Mouse (Mus musculus) spleen, postnatal 14 days (tissue): ENCODE results near the gene Mpig6b.
"Not testable (repeated sequence)": the region's sequence is repeated elsewhere in the genome, so short reads cannot be mapped to it uniquely, and the experiment has no call there.

Source experiments
- DNase-seq, 2 experiments: peaks; one replicate each; pipeline ENCODE4 v3.0.0; 2021 to 2022; ENCODE audit warnings: low spot score in 2 of 2

Mpig6b gene

GRCm38 (mm10) chr17:35034896-35035295 lies 31.1 kb downstream of the Mpig6b start:
- DNase-seq: no peak

DNA sequence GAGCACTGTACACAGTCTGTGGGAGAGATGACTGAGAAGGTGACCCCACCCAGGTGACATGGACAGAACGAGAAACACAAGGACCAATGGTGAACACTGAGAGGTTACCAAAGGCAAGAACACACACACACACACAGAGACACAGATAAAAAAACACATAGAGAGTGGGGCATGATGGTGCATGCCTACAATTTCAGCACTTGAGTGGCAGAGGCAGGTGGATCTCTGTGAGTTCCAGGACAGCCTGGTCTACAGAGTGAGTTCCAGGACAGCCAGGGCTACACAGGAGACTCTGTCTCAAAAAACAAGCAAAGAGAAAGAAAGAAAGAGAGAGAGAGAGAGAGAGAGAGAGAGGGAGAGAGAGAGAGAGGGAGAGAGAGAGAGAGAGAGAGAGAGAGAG lies 32.3 kb downstream of the Mpig6b start:
- DNase-seq: not testable (repeated sequence)

DNA sequence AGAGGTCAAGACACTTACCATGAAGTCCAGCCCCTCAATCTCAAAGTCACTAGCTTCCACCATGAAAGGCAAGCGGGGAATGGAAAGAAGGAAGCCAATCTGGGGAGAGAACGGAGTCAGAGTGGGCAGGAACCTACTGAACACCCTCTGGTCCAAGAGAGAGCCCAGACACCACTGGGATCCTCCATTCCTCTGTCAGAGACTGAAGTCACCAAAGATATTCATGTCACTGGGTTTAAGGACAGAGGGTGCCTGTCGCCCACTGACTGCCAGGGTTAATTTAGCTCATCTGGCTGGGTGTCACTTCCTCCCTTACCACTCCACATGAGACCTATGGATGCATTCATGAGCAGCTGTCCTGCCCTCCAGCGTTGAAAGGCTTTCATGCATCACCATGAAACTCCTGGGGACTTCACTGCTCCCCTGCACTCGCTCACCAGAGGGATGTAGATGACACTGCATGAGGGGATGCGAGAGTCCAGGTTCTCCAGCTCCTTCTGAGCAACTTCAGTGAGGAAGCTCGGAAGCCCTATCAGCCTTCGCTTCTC lies 33.6 kb downstream of the Mpig6b start:
- no peak for DNase-seq

GRCm38 (mm10) chr17:35031880-35032279 lies 34.1 kb downstream of the Mpig6b start:
- DNase-seq: no peak

GRCm38 (mm10) chr17:35031272-35031671 lies 34.7 kb downstream of the Mpig6b start:
- no peak for DNase-seq

- DNase-seq: no peak
Measured at GRCm38 (mm10) chr17:35029691-35030532, 36.1 kb downstream of the Mpig6b start.

GRCm38 (mm10) chr17:35028315-35028714 lies 37.7 kb downstream of the Mpig6b start:
- DNase-seq: no peak

GRCm38 (mm10) chr17:35027277-35028068 lies 38.5 kb downstream of the Mpig6b start, which contains the start of gene Sapcd1:
Sapcd1 (minus strand) TSS chr17:35028016.
- DNase-seq: no peak

DNA sequence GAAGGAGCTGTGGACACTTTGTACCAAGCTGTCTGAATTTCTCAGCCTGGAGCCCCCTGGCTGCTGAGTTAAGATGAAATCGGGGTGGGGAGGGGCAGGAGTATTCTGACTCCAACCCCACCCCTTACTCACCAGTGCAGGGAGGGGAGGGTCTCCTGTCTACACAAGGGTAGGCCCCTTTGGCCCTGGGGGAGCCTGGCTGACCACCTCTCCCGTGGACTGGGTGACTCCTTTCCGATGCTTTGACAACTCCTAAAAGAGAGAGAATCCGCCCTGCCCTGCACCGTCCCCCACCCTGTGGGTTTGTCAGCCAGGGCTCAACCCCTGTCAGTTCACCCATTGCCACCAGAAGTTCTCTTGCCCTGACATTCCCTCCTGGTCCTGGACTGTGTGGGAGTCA lies 39.8 kb downstream of the Mpig6b start:
- no peak for DNase-seq

GRCm38 (mm10) chr17:35024691-35025488 lies 41.1 kb downstream of the Mpig6b start:
- DNase-seq: no peak

- DNase-seq: no peak
Measured at GRCm38 (mm10) chr17:35024261-35024660, 41.7 kb downstream of the Mpig6b start.

DNA sequence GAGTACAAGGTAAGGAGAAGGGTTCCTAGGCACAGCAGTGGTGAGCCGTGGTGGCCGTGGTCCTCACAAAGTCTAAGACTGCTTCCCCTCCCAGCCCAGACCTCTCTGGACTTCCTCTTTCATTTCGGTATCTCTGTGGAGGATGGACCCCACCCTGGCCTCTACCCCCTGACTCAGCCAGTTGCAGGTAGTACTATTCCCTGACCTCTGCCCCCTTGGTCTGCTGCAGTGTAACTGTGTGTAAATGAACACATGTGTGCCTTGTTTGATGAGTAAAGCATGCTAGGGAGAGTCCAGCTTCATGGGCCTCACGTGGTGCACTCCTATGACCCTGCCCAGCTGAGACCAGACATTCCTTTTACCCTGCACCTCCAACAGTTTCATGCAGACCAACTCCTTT lies 42.2 kb downstream of the Mpig6b start:
- DNase-seq: no peak

DNA sequence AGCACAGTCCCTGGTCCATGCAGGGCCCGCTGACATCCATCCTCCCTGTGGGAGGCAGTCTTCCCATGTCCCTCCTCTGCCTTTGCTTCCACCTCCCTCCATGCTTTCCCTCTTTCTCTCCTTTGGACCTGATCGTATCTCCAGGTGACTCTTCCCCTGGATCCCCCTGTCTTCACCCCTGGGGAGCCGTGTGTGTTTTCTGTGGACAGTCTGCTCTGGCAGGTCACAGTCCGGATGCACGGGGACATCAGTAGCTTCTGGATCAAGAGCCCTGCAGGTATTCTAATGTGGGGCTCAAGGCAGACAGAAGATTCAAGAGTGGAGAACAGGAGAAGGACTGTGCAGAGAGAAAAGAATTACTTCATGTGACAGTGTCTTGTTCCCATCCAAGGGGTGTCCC lies 42.8 kb downstream of the Mpig6b start:
- no peak for DNase-seq

GRCm38 (mm10) chr17:35022541-35023060 lies 43.4 kb downstream of the Mpig6b start:
- no peak for DNase-seq

DNA sequence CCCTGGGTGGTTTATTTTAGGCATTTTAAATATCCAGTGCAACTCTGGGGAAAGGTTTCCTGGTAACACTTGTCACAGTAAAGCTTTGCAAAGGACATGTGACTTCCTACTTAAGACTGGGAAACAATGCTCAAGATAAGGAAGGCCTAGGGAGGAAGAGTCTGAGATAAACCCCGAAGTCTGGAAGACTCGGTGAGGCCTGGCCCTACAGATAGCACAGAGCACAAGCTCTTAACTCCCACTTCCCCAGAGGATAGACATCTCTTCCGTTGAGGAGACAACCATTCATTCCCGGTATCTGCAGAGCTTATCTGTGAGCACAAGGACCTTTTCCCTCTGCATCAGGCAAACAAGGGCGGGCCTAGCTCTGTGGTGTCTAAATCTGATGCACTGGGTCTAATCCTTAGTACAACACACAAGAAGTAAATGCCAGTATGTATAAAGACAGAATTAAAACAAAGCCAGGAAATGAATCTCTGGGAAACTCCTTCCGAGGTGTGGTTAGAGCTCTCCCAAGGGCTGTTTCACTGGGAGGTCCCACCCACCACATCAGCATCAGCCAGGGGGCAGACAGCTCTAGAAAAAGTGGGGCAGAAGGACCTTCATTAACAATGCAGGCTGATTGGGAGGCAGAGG lies 44.0 kb downstream of the Mpig6b start:
- DNase-seq: no peak

DNA sequence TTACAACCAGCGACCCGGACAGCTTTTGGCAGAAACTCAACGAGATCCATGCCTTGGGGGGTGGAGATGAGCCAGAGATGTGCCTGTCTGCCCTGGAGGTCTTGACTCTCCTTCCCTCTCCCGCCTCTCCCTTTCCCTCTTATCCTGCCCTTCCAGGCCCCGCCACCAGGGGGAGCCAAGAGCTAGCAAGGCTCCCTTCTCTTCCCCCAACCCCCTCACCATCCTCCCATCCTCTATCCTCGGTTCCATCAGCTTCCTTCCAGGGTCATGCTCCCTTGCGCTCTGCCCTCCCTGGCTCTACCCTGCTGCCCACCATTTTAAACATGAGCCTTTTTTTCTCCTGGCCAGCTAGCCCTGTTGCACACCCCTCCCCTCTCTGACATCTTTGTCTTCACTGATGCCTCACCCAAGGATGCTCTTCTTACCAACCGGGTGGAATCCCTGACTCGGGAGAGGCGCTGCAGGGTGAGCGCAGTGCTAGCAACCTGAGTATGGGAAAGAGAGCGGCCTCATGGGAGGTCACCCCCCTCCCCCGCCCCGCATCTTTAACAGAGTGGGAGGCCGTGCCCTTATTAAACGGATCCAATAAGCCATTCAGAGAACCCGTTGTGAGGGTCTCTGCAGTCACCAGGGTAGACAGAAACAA lies 44.7 kb downstream of the Mpig6b start:
- DNase-seq: peak; percentile 75 to 89

DNA sequence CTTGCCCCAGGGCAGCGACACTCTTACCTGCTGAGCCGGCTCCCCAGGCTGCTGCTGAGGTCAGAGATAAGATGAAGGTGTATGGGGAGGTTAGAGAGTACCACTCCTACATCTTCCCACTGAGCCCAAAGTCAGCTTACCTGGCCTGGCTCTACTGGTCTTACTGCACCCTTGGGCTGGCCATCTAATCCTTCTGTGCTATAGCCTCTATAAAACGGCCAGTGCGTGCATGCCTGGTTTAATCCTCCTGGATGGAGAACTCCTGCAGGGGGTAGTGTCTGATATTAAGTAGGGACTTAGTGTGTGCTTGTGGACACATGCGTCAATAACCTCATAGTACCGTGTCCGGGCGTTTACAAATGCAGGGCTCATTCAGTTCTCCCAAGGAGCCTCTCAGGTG lies 45.4 kb downstream of the Mpig6b start:
- DNase-seq: no peak

GRCm38 (mm10) chr17:35019894-35020293 lies 46.1 kb downstream of the Mpig6b start:
- no peak for DNase-seq

GRCm38 (mm10) chr17:35018171-35018570 lies 47.8 kb downstream of the Mpig6b start:
- DNase-seq: no peak

- no peak for DNase-seq
Measured at GRCm38 (mm10) chr17:35017706-35018030, 48.3 kb downstream of the Mpig6b start.
